Mouse (Mus musculus) kidney, adult 2 months (tissue): Measurements from ENCODE around the gene Ddx58.

Experiments
- CTCF ChIP-seq: fragments of 200-500 bp; conservative IDR thresholded peaks from 2 replicates; pipeline ENCODE4 v1.5.1; 2011; ENCODE audit warnings: low read depth, mild to moderate bottlenecking, control low read depth, low read length, moderate library complexity, mixed read lengths; ENCODE audit not compliant: insufficient read depth, insufficient read length
- POLR2A ChIP-seq: fragments of 200-500 bp; IDR thresholded peaks from one replicate; pipeline ENCODE4 v1.6.1; 2011; ENCODE audit warnings: low read depth, low read length, control low read depth

GRCm38 (mm10) chr4:40156582-40157499 is 82.8 kb downstream of the Ddx58 start:
- no peak for TF ChIP-seq CTCF
- TF ChIP-seq POLR2A: no peak
